Mouse (Mus musculus) forebrain, embryonic 13.5 days (tissue): Measurements from ENCODE around the gene Psmd11. TPM values are rescaled to one million over a fixed set of nuclear protein-coding genes. Genes with fewer than 3 reads are reported as not detected.

ENCODE experiments used
- ATAC-seq: fragments of 200-750 bp; cut with Nextera tagmentation; 2 replicates; pipeline ENCODE4 v1.8.0; 2017
- H3K27ac ChIP-seq: fragments of 300-500 bp; sonication (generic); 2 replicates; pipeline ENCODE4 v1.5.1; 2015; ENCODE audit warnings: inconsistent platforms, mild to moderate bottlenecking, moderate library complexity
- H3K27me3 ChIP-seq: fragments of 300-500 bp; sonication (generic); 2 replicates; pipeline ENCODE4 v1.6.1; 2015; ENCODE audit warnings: mild to moderate bottlenecking, inconsistent platforms
- H3K36me3 ChIP-seq: fragments of 300-500 bp; sonication (generic); 2 replicates; pipeline ENCODE4 v1.6.1; 2015; ENCODE audit warnings: mild to moderate bottlenecking, inconsistent platforms; ENCODE audit not compliant: poor library complexity, severe bottlenecking
- H3K4me1 ChIP-seq: fragments of 300-500 bp; sonication (generic); 2 replicates; pipeline ENCODE4 v1.6.1; 2015; ENCODE audit warnings: inconsistent platforms
- H3K4me2 ChIP-seq: fragments of 300-500 bp; sonication (generic); 2 replicates; pipeline ENCODE4 v1.6.1; 2015; ENCODE audit warnings: inconsistent platforms, mild to moderate bottlenecking, moderate library complexity
- H3K4me3 ChIP-seq: fragments of 300-500 bp; sonication (generic); 2 replicates; pipeline ENCODE4 v1.5.1; 2015; ENCODE audit warnings: mild to moderate bottlenecking, inconsistent platforms
- H3K9ac ChIP-seq: fragments of 300-500 bp; sonication (generic); 2 replicates; pipeline ENCODE4 v1.6.1; 2015; ENCODE audit warnings: mild to moderate bottlenecking, inconsistent platforms
- H3K9me3 ChIP-seq: fragments of 300-500 bp; sonication (generic); replicated peaks from 2 replicates; pipeline ENCODE4 v1.6.1; 2016; ENCODE audit warnings: inconsistent platforms
- WGBS: fragments of 180-500 bp; shearing (Covaris S2); methylation state at CpG from one replicate; pipeline ENCODE4 v1.1.7; 2015; 5-methylcytosine and 5-hydroxymethylcytosine counted together
- polyA plus RNA-seq: library from polyadenylated mRNA; unstranded; fragments of >200 nt; fragmentation: Nextera tagmentation; extraction: Ambion mirVana; gene quantifications from 2 replicates; pipeline ENCODE4 v1.2.1, GENCODE M21; 2015

Gene Psmd11
- polyA plus RNA-seq, 1 experiment from 2014 or later, result 370 TPM

DNA sequence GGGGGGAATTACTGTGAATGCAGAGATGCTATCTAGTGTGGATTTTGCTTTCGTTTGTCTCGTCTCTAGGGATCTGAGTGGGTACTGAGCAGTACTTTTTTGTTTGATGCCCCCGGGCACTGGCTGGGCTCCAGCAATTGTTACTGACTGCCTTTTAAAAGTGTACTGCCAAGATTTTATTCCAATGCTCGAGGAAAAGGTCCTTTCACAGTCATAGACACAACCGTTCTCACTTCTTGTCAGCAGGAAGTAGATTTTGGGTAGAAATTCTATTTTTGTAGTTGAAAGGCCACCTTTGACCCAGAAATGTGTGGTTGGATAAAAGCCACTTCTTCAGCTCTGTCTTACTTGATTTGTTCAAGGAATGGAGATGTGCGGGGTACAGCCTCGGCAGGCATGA is 85.4 kb downstream of the Psmd11 start:
- Histone ChIP-seq H3K4me3 (no peak overlapping the region), H3K9ac (no peak overlapping the region), H3K27me3 (no peaks in the 10 kb centered on the region), H3K4me2 (no peak overlapping the region), H3K9me3 (no peaks in the 10 kb centered on the region), H3K36me3 (no peaks in the 10 kb centered on the region), H3K27ac (no peak overlapping the region), H3K4me1 (peaks cover 82% of the 10 kb centered on the region)
- WGBS, result 52% methylated on average over 7 of the region's 7 CpGs
- no peak for ATAC-seq

DNA sequence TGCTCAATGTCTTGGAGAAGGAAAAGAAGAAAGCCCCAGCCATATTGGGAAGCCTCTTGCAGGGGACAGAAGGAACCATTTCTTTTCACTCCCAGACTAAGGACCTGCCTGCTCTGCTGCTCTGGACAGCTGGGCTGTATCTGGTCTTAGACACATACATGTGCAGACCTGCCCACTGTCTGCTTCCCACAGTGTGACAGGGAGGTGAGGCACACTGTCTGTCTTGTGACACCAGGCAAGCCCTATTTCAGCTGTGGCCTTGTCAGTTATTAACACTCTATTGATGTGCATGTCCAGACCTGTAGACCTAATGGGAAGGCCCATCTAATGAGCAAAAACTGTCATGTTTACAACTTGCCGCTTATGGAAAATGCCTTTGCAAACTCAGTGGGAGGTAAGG is 86.9 kb downstream of the Psmd11 start:
- Histone ChIP-seq H3K9ac (no peak overlapping the region), H3K9me3 (no peaks in the 10 kb centered on the region), H3K27ac (peak overlapping the region; percentile 44; the same call in 1 of the 2 replicates), H3K4me3 (no peak overlapping the region), H3K27me3 (no peaks in the 10 kb centered on the region), H3K36me3 (no peaks in the 10 kb centered on the region), H3K4me1 (peaks cover 81% of the 10 kb centered on the region), H3K4me2 (no peak overlapping the region)
- ATAC-seq, result no peak
- 51% methylated on average over 1 of the region's 1 CpGs for WGBS

DNA sequence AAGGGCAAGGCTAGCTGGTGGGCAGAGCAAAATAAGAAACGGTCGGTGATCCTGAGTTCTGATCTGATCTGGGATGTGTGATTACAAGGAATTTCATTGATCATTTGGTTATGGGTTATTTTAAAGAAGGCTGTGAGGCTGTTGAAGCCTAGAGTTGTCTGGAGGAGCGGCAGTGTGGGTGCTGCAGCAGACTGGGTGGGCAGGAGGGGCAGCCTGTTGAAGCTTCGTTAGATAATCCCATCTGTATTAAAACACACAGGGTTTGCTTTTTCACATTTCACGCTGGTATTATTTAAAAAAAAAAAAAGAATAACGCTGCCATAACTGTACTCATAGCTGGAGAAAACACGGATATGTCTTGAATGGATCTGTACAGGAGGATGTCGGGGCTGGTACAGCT is 87.5 kb downstream of the Psmd11 start:
- no peak for ATAC-seq

DNA sequence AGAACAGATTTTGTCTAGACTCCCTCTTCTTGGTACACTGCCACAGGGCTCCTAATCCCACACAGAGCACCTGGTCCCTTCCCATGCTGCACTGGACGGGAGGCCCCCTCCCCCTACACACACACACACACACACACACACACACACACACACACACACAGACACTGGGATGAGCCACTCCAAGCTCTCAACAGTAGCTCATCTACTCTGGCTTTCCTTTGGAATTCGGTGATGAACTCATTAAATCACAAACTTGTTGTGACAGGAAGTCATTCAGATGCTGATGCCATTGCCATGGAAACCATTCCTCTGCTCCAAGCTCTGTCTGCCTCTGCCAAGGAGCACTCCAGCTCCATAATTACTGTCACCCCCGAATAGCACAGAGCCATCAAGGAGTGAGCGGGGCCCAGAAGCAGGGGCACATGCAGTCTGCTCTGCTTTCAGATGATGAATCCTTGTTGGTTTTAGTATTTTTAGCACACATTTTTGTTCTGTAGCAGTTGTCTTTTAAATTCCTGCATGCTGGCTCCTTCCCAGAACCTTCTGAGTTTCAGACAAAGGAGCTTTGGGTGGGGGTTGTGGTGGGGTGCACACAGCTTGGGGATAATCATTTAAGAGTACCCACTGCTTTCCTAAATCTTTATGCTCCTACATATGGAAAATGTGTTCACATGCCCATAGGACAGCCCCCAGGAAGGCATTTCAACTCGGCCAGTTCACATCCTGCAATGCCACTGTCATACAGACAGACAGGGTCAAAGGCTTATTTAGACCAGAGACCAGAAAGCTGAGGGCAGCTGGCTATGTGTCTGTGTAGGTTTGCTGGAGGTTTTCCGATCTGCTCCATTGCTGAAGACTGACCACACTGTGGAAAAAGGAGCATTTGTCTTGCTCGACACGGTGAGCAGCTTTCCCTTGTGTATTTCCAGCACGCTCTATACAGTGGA is 90.3 kb downstream of the Psmd11 start:
- 20% methylated on average over 9 of the region's 9 CpGs for WGBS
- Histone ChIP-seq H3K27ac (peak overlapping the region; percentile 96), H3K4me3 (no peak overlapping the region), H3K4me2 (peak overlapping the region; percentile 30), H3K9ac (peak overlapping the region; percentile 28), H3K9me3 (no peaks in the 10 kb centered on the region), H3K27me3 (no peaks in the 10 kb centered on the region), H3K36me3 (no peaks in the 10 kb centered on the region), H3K4me1 (peaks cover 60% of the 10 kb centered on the region)
- peak; percentile 99 for ATAC-seq

More for the DNA sequence above, 87.5 kb downstream of the Psmd11 start:
- H3K4me1 ChIP-seq, result peaks cover 80% of the 10 kb centered on the region
- peak overlapping the region; percentile 44 for H3K27ac ChIP-seq
- 76% methylated on average over 8 of the region's 8 CpGs for WGBS
- H3K27me3 ChIP-seq, result no peaks in the 10 kb centered on the region
- no peaks in the 10 kb centered on the region for H3K9me3 ChIP-seq
- H3K9ac ChIP-seq, result no peak overlapping the region
- no peak overlapping the region for H3K4me2 ChIP-seq
- H3K36me3 ChIP-seq, result no peaks in the 10 kb centered on the region
- no peak overlapping the region for H3K4me3 ChIP-seq

DNA sequence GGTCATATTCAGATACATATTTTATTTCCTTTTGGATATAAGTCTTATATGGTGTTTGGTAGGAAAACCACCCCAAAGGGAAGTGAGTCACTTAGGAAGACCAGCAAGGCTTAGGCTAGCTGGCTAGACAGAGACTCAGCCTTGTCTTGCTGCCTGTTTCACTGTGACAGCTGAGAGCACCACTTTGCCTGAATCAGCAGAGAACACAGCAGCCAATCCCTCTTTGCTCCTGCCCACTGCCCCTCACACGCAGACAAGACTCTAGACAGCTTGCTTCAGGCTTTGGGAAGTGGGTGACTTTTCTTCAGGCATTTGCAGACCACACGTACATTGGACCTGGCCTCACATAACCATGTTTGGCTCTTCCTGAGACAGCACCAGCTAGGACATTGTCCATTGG is 92.7 kb downstream of the Psmd11 start:
- Histone ChIP-seq H3K9me3 (no peaks in the 10 kb centered on the region), H3K27ac (peak overlapping the region; percentile 14; the same call in 1 of the 2 replicates), H3K27me3 (no peaks in the 10 kb centered on the region), H3K4me2 (no peak overlapping the region), H3K36me3 (no peaks in the 10 kb centered on the region), H3K9ac (no peak overlapping the region), H3K4me3 (no peak overlapping the region), H3K4me1 (peaks cover 47% of the 10 kb centered on the region)
- 61% methylated on average over 2 of the region's 2 CpGs for WGBS
- ATAC-seq, result no peak

Other genes starting within 250 kb of the Psmd11 start
- gene Rnf135, start 244.8 kb upstream of the Psmd11 start, polyA plus RNA-seq, result 2.6 and 3.0 TPM in 2 replicates
- 60.5 and 61.9 TPM in 2 replicates for gene Rhot1, start 219.6 kb upstream of the Psmd11 start, polyA plus RNA-seq
- gene Rhbdl3, start 127.7 kb upstream of the Psmd11 start, polyA plus RNA-seq, result 24.9 and 27.5 TPM in 2 replicates
- gene 5730455P16Rik, start 50.6 kb upstream of the Psmd11 start, polyA plus RNA-seq, result 30.3 and 32.3 TPM in 2 replicates
- gene Zfp207, start 45.3 kb upstream of the Psmd11 start, polyA plus RNA-seq, result 266 and 272 TPM in 2 replicates
- gene Cdk5r1, start 48.4 kb downstream of the Psmd11 start, polyA plus RNA-seq, result 67.9 and 73.9 TPM in 2 replicates